8 mouse cellular contexts compared by ENCODE assay signal in genomic region chr2:150608872-150609560, GRCm38 (mm10). TPM values are rescaled to one million over a fixed set of nuclear protein-coding genes. Genes with fewer than 3 reads are reported as not detected.
DNase-seq lines count a peak whose midpoint lies in the region; ATAC-seq and TF ChIP-seq lines count a peak whose summit lies in the region.

No protein-coding gene starts in this region.

- no peaks in the 10 kb centered on the region for H3K36me3 ChIP-seq in forebrain, embryonic 14.5 days (ENCODE audit: control insufficient read depth, insufficient read depth, low read length)
- no peaks in the 10 kb centered on the region for H3K36me3 ChIP-seq in hindbrain, postnatal 0 days (ENCODE audit: insufficient read depth, low read length)

- H3K9ac ChIP-seq in forebrain, embryonic 14.5 days (ENCODE audit: low read length), result peak overlapping the region; percentile 82; the same call in 1 of the 2 replicates
- H3K9ac ChIP-seq in hindbrain, postnatal 0 days (replicated peaks; ENCODE audit: low read length), result peak overlapping the region; percentile 84

- DNase-seq in gastrocnemius, adult 2 months, result peak; percentile 32
- DNase-seq in gastrocnemius, postnatal 25 days, result no peak
- DNase-seq in cerebellum, adult 11-12 months, result peak; percentile 59
- DNase-seq in forebrain, embryonic 14.5 days (ENCODE audit: low spot score), result peak; percentile 91
- DNase-seq in hindbrain, postnatal 0 days (ENCODE audit: low spot score), result peak; percentile 89
- DNase-seq in left cerebral cortex, adult 11 months (ENCODE audit: low spot score), result peak; percentile 63
- DNase-seq in lung, postnatal 25 days (ENCODE audit: low spot score), result peak; percentile 81
- DNase-seq in right cerebral cortex, adult 18-20 months, result peak; percentile 81

- H3K4me2 ChIP-seq in forebrain, embryonic 14.5 days (ENCODE audit: low read length), result peak overlapping the region; percentile 83
- H3K4me2 ChIP-seq in hindbrain, postnatal 0 days (ENCODE audit: low read depth, low read length), result peak overlapping the region; percentile 86

- intact Hi-C loops in gastrocnemius, adult 2 months (cut with DNase I), result loop anchor here (1.0 to 10.0 kb wide), 4 partner anchors 66 to 886 kb away; partner anchors contain the start of genes Abhd12, Entpd6, Gins1 and Nsfl1c

- peak; percentile 93 for TF ChIP-seq CTCF in gastrocnemius, adult 2 months (IDR thresholded peaks at IDR 0.05)
- TF ChIP-seq CTCF in hindbrain, postnatal 0 days (IDR thresholded peaks at IDR 0.05; ENCODE audit: low read depth), result peak; percentile 90

- no peaks in the 10 kb centered on the region for H3K27me3 ChIP-seq in forebrain, embryonic 14.5 days (replicated peaks; ENCODE audit: control insufficient read depth, insufficient read depth, low read length)
- no peaks in the 10 kb centered on the region for H3K27me3 ChIP-seq in hindbrain, postnatal 0 days (ENCODE audit: insufficient read depth, low read length)

- ATAC-seq in forebrain, embryonic 14.5 days, result peak; percentile 68
- peak; percentile 46 for ATAC-seq in hindbrain, postnatal 0 days

- H3K27ac ChIP-seq in gastrocnemius, adult 2 months, result peak overlapping the region; percentile 89
- no peak overlapping the region for H3K27ac ChIP-seq in forebrain, embryonic 14.5 days (ENCODE audit: low read depth, low read length)
- peak overlapping the region; percentile 56; the same call in 1 of the 2 replicates for H3K27ac ChIP-seq in hindbrain, postnatal 0 days

- WGBS in forebrain, embryonic 14.5 days, result 2% methylated on average over 10 of the region's 10 CpGs
- 2% methylated on average over 10 of the region's 10 CpGs for WGBS in hindbrain, postnatal 0 days

- no peaks in the 10 kb centered on the region for H3K9me3 ChIP-seq in forebrain, embryonic 14.5 days (replicated peaks; ENCODE audit: control insufficient read depth, low read length)
- H3K9me3 ChIP-seq in hindbrain, postnatal 0 days (ENCODE audit: low read length), result no peaks in the 10 kb centered on the region

- peaks cover 7% of the 10 kb centered on the region for H3K4me1 ChIP-seq in forebrain, embryonic 14.5 days (ENCODE audit: control insufficient read depth, insufficient read depth, low read length)
- peaks cover 7% of the 10 kb centered on the region; the same call in 1 of the 2 replicates for H3K4me1 ChIP-seq in hindbrain, postnatal 0 days (ENCODE audit: insufficient read depth, low read length)

- H3K4me3 ChIP-seq in gastrocnemius, adult 2 months, result peak overlapping the region; percentile 93
- H3K4me3 ChIP-seq in forebrain, embryonic 14.5 days (ENCODE audit: low read depth, low read length), result peak overlapping the region; percentile 78
- peak overlapping the region; percentile 94 for H3K4me3 ChIP-seq in hindbrain, postnatal 0 days (ENCODE audit: low read length)

RNA-seq across cellular contexts. Expression of gene Apmap, which starts 0.6 kb away (rescaled TPM):
- total RNA-seq in gastrocnemius, adult 2 months (2021), result 10 to 100 TPM; 16.8 to 21.4 TPM
- 10 to 100 TPM; 17.9 to 22.3 TPM for total RNA-seq in gastrocnemius, postnatal 25 days (2021)
- 42.8 and 45.9 TPM in 2 replicates for polyA plus RNA-seq in forebrain, embryonic 14.5 days (2014; fragmentation: Nextera tagmentation; extraction: Ambion mirVana)
- total RNA-seq in hindbrain, postnatal 0 days (2014; rRNA removed), result 31.1 and 32.6 TPM in 2 replicates
- polyA plus RNA-seq in hindbrain, postnatal 0 days (2015; fragmentation: Nextera tagmentation; extraction: Ambion mirVana), result 55.6 and 61.6 TPM in 2 replicates

RNA-seq across cellular contexts. Expression of gene Cst7, which starts 38.8 kb away (rescaled TPM):
- not detected for total RNA-seq in gastrocnemius, adult 2 months (2021)
- not detected for total RNA-seq in gastrocnemius, postnatal 25 days (2021)
- polyA plus RNA-seq in forebrain, embryonic 14.5 days (2014; fragmentation: Nextera tagmentation; extraction: Ambion mirVana), result 0.30 TPM in 1 of 2 replicates, not detected in the other
- 1.4 TPM in 1 of 2 replicates, not detected in the other for total RNA-seq in hindbrain, postnatal 0 days (2014; rRNA removed)
- polyA plus RNA-seq in hindbrain, postnatal 0 days (2015; fragmentation: Nextera tagmentation; extraction: Ambion mirVana), result 0.30 TPM in 1 of 2 replicates, not detected in the other

RNA-seq across cellular contexts. Expression of gene Acss1, which starts 59.3 kb away (rescaled TPM):
- 10 to 100 TPM; 12.9 to 38.7 TPM for total RNA-seq in gastrocnemius, adult 2 months (2021)
- total RNA-seq in gastrocnemius, postnatal 25 days (2021), result 10 to 100 TPM in 1 of 2 experiments, 1 to 10 TPM in 1; 6.8 to 16.6 TPM
- polyA plus RNA-seq in forebrain, embryonic 14.5 days (2014; fragmentation: Nextera tagmentation; extraction: Ambion mirVana), result 18.4 and 18.8 TPM in 2 replicates
- total RNA-seq in hindbrain, postnatal 0 days (2014; rRNA removed), result 33.0 and 43.5 TPM in 2 replicates
- polyA plus RNA-seq in hindbrain, postnatal 0 days (2015; fragmentation: Nextera tagmentation; extraction: Ambion mirVana), result 17.0 and 17.6 TPM in 2 replicates
